Mouse (Mus musculus) right cerebral cortex, postnatal 25 days (tissue): ENCODE measurements around the gene Ksr2.
A peak's percentile ranks its signal among the peaks of the same experiment; 100 is the strongest.
"Not testable (repeated sequence)": the region's sequence is repeated elsewhere in the genome, so short reads cannot be mapped to it uniquely, and the experiment has no call there.

ENCODE experiments used
- DNase-seq: peaks from one replicate; pipeline ENCODE4 v3.0.0; 2022

Ksr2 gene

GRCm38 (mm10) chr5:117409369-117409768 is 4.4 kb upstream of the Ksr2 start:
- no peak for DNase-seq

GRCm38 (mm10) chr5:117414611-117415010 is 811 bp downstream of the Ksr2 start:
- peak; percentile 31 for DNase-seq

- DNase-seq, result peak; percentile 16
Measured at GRCm38 (mm10) chr5:117415011-117415912, 1.5 kb downstream of the Ksr2 start.

GRCm38 (mm10) chr5:117417442-117417841 is 3.6 kb downstream of the Ksr2 start:
- no peak for DNase-seq

GRCm38 (mm10) chr5:117433501-117433900 is 19.7 kb downstream of the Ksr2 start:
- not testable (repeated sequence) for DNase-seq

GRCm38 (mm10) chr5:117440261-117440660 is 26.5 kb downstream of the Ksr2 start:
- DNase-seq, result no peak

- no peak for DNase-seq
Measured at GRCm38 (mm10) chr5:117441242-117441842, 27.5 kb downstream of the Ksr2 start.

DNA sequence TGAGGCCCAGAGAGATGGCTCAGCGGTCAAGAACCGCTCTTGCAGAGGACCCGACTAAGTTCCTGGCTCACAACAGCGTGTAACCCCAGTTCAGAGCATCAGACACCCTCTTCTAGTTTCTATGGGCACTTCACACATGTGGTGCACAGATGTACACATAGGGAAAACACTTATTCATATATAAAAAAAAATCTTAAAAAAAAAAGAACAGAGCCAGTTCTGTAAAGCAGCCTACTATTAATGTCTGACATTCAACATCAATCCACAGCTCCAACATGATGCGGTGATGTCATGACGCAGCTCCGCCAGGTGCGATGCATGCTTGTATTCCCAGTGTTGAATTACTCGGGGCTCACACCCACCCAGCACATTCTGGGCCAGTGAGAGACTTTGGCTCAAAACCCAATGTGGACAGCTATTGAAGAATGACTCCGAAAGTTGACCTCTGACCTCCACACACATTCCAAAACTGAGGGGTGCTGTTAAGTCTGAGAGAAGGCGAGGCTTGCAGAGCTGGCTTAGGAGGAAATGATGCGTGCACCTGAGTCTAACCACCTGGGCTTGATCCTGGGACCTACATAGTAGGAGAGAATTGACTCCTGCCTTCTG is 28.5 kb downstream of the Ksr2 start:
- no peak for DNase-seq

DNA sequence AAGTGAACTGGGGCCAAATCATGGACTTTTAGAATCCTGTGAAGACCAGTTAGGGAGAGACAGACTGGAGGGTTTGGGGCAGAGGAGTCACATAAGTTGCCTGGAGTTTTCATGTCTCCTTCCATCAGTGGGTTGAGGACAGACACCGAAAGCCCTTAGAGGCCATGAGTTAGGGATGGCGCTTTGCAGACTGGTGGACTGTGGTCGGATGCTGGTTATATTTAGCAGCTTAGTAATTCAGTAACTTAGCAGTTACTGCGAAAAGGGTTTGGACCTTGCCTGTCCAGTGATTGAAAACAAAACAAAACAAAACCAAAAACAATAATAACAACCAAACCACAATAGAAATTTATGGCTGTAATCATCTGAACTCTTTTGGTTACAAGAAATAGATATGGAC is 29.3 kb downstream of the Ksr2 start:
- no peak for DNase-seq

- peak; percentile 51 for DNase-seq
Measured at GRCm38 (mm10) chr5:117443902-117444301, 30.1 kb downstream of the Ksr2 start.

DNA sequence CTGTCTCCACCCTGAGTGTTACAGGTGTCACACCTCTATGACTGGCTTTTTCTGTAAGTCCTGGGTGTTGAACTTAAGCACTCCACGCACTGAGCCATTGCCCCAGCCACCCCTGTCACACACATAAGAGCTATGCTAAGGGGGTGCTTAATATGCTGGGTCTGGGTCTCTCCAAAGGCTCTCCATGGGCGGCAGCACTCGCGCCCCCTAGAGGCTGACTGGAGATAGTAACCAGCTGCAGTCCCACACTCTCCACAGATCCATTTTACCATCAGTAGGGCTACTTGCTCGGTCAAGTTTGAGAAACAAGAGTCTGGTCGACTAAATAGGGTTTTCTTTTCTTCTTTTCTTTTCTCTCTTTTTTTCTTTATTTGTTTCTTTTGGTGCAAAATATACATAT is 33.9 kb downstream of the Ksr2 start:
- DNase-seq, result no peak

DNA sequence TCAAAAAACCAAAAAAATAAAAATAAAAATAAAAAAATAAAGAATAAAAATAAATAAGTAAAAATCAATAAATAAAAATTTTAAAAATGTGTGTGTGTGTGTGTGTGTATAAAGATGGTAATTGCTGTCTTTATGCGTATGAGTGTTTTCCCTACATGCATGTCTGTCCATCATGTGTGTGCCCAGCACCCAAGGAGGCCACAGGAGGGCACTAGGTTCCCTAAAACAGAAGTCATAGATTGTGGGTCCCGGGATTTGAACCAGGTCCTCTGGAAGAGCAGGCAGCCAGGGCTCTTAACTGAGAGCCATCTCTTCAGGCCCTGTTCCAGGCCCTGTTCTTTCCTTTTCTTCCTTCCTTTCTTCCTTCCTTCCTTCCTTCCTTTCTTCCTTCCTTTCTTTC is 38.2 kb downstream of the Ksr2 start:
- DNase-seq, result no peak

GRCm38 (mm10) chr5:117455546-117455945 is 41.7 kb downstream of the Ksr2 start:
- DNase-seq, result no peak

GRCm38 (mm10) chr5:117457121-117457520 is 43.3 kb downstream of the Ksr2 start:
- DNase-seq, result no peak

- no peak for DNase-seq
Measured at GRCm38 (mm10) chr5:117457583-117457982, 43.8 kb downstream of the Ksr2 start.

GRCm38 (mm10) chr5:117458899-117459298 is 45.1 kb downstream of the Ksr2 start:
- no peak for DNase-seq

DNA sequence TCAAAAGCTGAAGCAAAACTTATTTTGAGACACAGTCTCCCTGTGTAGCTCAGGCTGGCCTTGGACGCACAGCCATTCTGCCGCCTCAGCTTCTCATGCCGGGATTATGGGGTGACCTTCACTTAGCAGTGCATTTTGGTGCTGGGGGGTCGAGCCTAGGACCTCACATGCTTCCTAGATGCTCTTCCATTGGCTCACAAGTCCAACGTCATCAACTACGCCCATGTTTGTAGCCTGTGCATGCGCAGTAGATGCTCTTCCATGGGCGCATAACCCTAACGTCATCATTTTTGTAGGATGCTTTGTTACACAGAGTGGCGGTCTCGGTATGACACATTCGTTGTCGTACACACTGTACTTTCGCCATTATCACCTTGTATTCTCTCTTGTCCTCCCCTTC is 46.5 kb downstream of the Ksr2 start:
- no peak for DNase-seq

DNA sequence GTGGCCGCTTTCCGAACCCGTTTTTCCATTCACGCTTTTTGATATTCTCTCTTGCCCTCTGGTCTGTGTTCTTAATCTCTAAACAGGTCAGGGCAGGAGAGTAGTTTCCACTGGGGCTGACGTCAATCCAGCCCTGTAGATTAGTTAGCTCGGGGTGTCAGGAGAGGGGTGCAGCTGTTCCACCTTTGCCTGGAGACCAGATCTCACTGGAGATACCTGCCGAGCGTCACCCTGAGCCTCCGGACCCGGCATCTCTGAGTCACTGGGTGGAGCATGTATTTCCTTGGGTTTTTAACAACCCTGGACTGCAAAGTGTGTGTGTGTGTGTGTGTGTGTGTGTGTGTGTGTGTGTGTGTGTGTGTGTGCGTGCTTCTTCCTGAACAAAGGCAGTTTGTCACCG is 53.3 kb downstream of the Ksr2 start:
- DNase-seq, result no peak

GRCm38 (mm10) chr5:117468961-117469360 is 55.2 kb downstream of the Ksr2 start:
- no peak for DNase-seq

DNA sequence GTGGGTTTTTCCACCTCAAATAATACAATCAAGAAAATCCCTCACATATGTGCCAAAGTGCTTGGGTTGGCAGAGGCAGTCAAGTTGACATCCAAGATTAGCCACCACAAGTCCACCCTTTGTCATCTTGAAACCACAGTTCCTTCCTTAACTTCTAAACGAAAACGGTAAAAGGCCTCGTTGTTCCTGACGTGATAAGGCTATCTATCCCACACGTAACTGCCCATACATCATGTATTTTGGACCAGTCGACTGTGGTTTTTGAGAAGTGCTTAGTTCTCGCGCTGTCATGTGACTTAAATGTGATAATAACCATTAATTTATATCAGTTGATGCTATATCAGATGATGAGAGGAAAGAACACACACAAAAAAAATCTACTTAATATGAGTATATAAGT is 55.8 kb downstream of the Ksr2 start:
- no peak for DNase-seq

- DNase-seq, result no peak
Measured at GRCm38 (mm10) chr5:117481162-117481561, 67.4 kb downstream of the Ksr2 start.

DNA sequence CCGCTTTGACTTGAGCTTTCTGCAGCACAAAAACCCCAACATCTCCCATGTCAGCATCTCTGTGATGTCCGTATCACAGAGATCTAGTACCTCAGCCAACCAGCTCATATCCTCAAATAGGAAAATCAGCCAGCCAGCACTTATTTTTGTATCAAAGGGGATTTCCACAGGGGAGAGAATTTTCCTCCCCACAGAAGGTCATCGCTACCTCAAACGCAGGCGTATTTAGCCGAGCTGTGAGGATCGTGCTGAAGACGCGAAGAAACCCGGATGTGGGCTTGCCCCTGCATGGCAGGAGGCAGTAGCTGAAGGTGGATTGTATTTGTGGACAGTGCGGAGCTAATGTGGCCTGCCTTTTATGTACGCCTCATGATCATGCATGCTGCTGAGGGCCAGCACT is 67.8 kb downstream of the Ksr2 start:
- no peak for DNase-seq

DNA sequence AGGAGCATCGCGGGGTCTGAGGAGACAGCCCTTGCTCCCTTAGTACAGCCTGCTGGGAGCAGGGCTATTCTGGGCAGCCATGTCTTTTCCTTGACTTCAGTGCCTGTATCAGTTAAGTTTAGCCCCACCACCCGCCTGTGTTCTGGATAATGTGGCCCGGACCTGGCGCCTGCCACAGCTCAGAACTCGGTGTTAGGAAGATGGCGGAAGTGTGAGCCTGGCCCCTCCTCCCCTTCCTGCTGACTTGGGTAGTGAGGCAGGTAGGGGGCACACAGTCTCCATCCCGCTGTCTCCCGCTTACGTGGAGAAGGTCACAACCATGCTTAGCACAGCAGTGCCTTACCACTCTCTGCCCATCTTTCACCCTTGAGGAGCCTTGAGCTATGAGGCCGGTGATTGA is 68.2 kb downstream of the Ksr2 start:
- DNase-seq, result no peak

DNA sequence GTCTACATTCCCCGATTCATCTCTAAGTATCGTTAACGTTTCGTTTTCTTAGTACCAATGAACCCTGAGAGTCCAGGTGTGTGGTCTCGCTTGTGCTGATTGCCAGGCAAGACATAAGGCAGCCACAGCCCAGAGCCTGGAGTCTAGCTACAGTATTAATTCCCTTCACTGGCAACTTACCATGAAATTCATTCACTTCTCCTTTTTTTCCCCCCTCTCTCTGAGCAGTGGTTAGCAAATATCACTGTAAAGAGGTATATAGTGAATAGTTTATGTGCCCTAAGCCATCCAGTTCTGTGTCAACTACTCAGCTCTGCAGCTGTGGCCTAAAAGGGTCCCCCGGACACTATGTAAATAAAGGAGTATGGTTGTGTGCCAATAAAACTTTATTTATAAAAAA is 71.6 kb downstream of the Ksr2 start:
- DNase-seq, result no peak
